Mouse (Mus musculus): ENCODE measurements around the gene Dtymk. TPM values are rescaled to one million over a fixed set of nuclear protein-coding genes. Genes with fewer than 3 reads are reported as not detected.
"Not testable (repeated sequence)": the region's sequence is repeated elsewhere in the genome, so short reads cannot be mapped to it uniquely, and the experiment has no call there.

Dtymk gene
- polyA plus RNA-seq, 1 experiment from 2014 or later: 187 TPM

GRCm38 (mm10) chr1:93800670-93801503 lies 847 bp downstream of the Dtymk start:
- Histone ChIP-seq H3K4me2 (replicated peaks) (peak overlapping the region; percentile 68), H3K27ac (no peak overlapping the region), H3K4me3 (peak overlapping the region; percentile 61), H3K9ac (peak overlapping the region; percentile 67), H3K27me3 (replicated peaks) (no peaks in the 10 kb centered on the region), H3K9me3 (no peaks in the 10 kb centered on the region), H3K4me1 (peaks cover 19% of the 10 kb centered on the region), H3K36me3 (peaks cover 18% of the 10 kb centered on the region)
- no peak for ATAC-seq (ENCODE audit: low FRiP score, low read depth)
- 78% methylated on average over 21 of the region's 21 CpGs for WGBS

- no peak overlapping the region for H3K4me2 ChIP-seq (replicated peaks)
- peaks cover 2% of the 10 kb centered on the region; the same call in 1 of the 2 replicates for H3K4me1 ChIP-seq
- H3K9me3 ChIP-seq: no peaks in the 10 kb centered on the region
- no peak overlapping the region for H3K9ac ChIP-seq
- WGBS: 89% methylated on average over 8 of the region's 8 CpGs
- H3K4me3 ChIP-seq: no peak overlapping the region
- no peak for ATAC-seq (ENCODE audit: low FRiP score, low read depth)
- H3K27me3 ChIP-seq (replicated peaks): no peaks in the 10 kb centered on the region
- no peak overlapping the region for H3K27ac ChIP-seq
- H3K36me3 ChIP-seq: peaks cover 58% of the 10 kb centered on the region
Measured at GRCm38 (mm10) chr1:93795886-93796285, 5.8 kb downstream of the Dtymk start.

GRCm38 (mm10) chr1:93794526-93794925 lies 7.2 kb downstream of the Dtymk start:
- WGBS: 95% methylated on average over 8 of the region's 8 CpGs
- H3K9ac ChIP-seq: no peak overlapping the region
- H3K36me3 ChIP-seq: peaks cover 68% of the 10 kb centered on the region

GRCm38 (mm10) chr1:93786912-93787311 lies 14.8 kb downstream of the Dtymk start:
- Histone ChIP-seq H3K4me1 (no peaks in the 10 kb centered on the region), H3K4me3 (no peak overlapping the region), H3K27ac (no peak overlapping the region), H3K9me3 (no peaks in the 10 kb centered on the region), H3K4me2 (replicated peaks) (no peak overlapping the region), H3K36me3 (peaks cover 95% of the 10 kb centered on the region), H3K27me3 (replicated peaks) (no peaks in the 10 kb centered on the region), H3K9ac (no peak overlapping the region)
- WGBS: 93% methylated on average over 2 of the region's 2 CpGs
- ATAC-seq (ENCODE audit: low FRiP score, low read depth): no peak

More at GRCm38 (mm10) chr1:93794526-93794925, 7.2 kb downstream of the Dtymk start:
- no peaks in the 10 kb centered on the region for H3K9me3 ChIP-seq
- no peaks in the 10 kb centered on the region for H3K4me1 ChIP-seq
- H3K4me2 ChIP-seq (replicated peaks): no peak overlapping the region
- ATAC-seq (ENCODE audit: low FRiP score, low read depth): no peak
- H3K27ac ChIP-seq: no peak overlapping the region
- H3K27me3 ChIP-seq (replicated peaks): no peaks in the 10 kb centered on the region
- H3K4me3 ChIP-seq: no peak overlapping the region

- ATAC-seq (ENCODE audit: low FRiP score, low read depth): no peak
- no peak overlapping the region for H3K27ac ChIP-seq
- no peaks in the 10 kb centered on the region for H3K4me1 ChIP-seq
- WGBS: 92% methylated on average over 5 of the region's 5 CpGs
- H3K4me3 ChIP-seq: no peak overlapping the region
- H3K27me3 ChIP-seq (replicated peaks): no peaks in the 10 kb centered on the region
- H3K4me2 ChIP-seq (replicated peaks): no peak overlapping the region
- H3K9ac ChIP-seq: no peak overlapping the region
- H3K36me3 ChIP-seq: peaks cover 80% of the 10 kb centered on the region
- no peaks in the 10 kb centered on the region for H3K9me3 ChIP-seq
Measured at GRCm38 (mm10) chr1:93776686-93777085, 25.0 kb downstream of the Dtymk start.

- Histone ChIP-seq H3K27ac (no peak overlapping the region), H3K27me3 (replicated peaks) (no peaks in the 10 kb centered on the region), H3K9ac (no peak overlapping the region), H3K9me3 (no peaks in the 10 kb centered on the region), H3K4me1 (no peaks in the 10 kb centered on the region), H3K4me3 (no peak overlapping the region), H3K36me3 (peaks cover 42% of the 10 kb centered on the region), H3K4me2 (replicated peaks) (no peak overlapping the region)
- WGBS: 97% methylated on average over 3 of the region's 3 CpGs
- no peak for ATAC-seq (ENCODE audit: low FRiP score, low read depth)
Measured at GRCm38 (mm10) chr1:93769901-93770300, 31.8 kb downstream of the Dtymk start.

- no peaks in the 10 kb centered on the region for H3K4me1 ChIP-seq
- no peak for ATAC-seq (ENCODE audit: low FRiP score, low read depth)
- H3K36me3 ChIP-seq: peaks cover 20% of the 10 kb centered on the region
- no peak overlapping the region for H3K27ac ChIP-seq
- no peaks in the 10 kb centered on the region for H3K27me3 ChIP-seq (replicated peaks)
- WGBS: 95% methylated on average over 6 of the region's 6 CpGs
- H3K4me3 ChIP-seq: no peak overlapping the region
- no peaks in the 10 kb centered on the region for H3K9me3 ChIP-seq
- no peak overlapping the region for H3K9ac ChIP-seq
- H3K4me2 ChIP-seq (replicated peaks): no peak overlapping the region
Measured at GRCm38 (mm10) chr1:93767600-93767999, 34.1 kb downstream of the Dtymk start.

GRCm38 (mm10) chr1:93764871-93765591 lies 36.7 kb downstream of the Dtymk start:
- ATAC-seq (ENCODE audit: low FRiP score, low read depth): no peak
- 94% methylated on average over 9 of the region's 9 CpGs for WGBS

GRCm38 (mm10) chr1:93763531-93763930 lies 38.2 kb downstream of the Dtymk start:
- ATAC-seq (ENCODE audit: low FRiP score, low read depth); H3K9me3 ChIP-seq; H3K4me2 ChIP-seq (replicated peaks); H3K4me3 ChIP-seq; H3K4me1 ChIP-seq; H3K27me3 ChIP-seq (replicated peaks); H3K36me3 ChIP-seq; H3K27ac ChIP-seq; H3K9ac ChIP-seq: not testable (repeated sequence)
- 93% methylated on average over 3 of the region's 3 CpGs for WGBS

More at GRCm38 (mm10) chr1:93764871-93765591, 36.7 kb downstream of the Dtymk start:
- H3K4me3 ChIP-seq: no peak overlapping the region
- no peaks in the 10 kb centered on the region for H3K27me3 ChIP-seq (replicated peaks)
- H3K27ac ChIP-seq: no peak overlapping the region
- H3K4me1 ChIP-seq: no peaks in the 10 kb centered on the region
- H3K36me3 ChIP-seq: peaks cover 13% of the 10 kb centered on the region
- H3K9ac ChIP-seq: no peak overlapping the region
- H3K9me3 ChIP-seq: no peaks in the 10 kb centered on the region
- H3K4me2 ChIP-seq (replicated peaks): no peak overlapping the region

GRCm38 (mm10) chr1:93760076-93760475 lies 41.7 kb downstream of the Dtymk start:
- Histone ChIP-seq H3K9me3 (no peaks in the 10 kb centered on the region), H3K27me3 (replicated peaks) (no peaks in the 10 kb centered on the region), H3K4me1 (peaks cover 10% of the 10 kb centered on the region), H3K27ac (no peak overlapping the region), H3K4me2 (replicated peaks) (no peak overlapping the region), H3K9ac (no peak overlapping the region), H3K4me3 (no peak overlapping the region), H3K36me3 (no peaks in the 10 kb centered on the region)
- ATAC-seq (ENCODE audit: low FRiP score, low read depth): no peak
- 100% methylated on average over 1 of the region's 1 CpGs for WGBS

- Histone ChIP-seq H3K9ac (no peak overlapping the region), H3K4me3 (no peak overlapping the region), H3K27me3 (replicated peaks) (no peaks in the 10 kb centered on the region), H3K36me3 (no peaks in the 10 kb centered on the region), H3K4me1 (peaks cover 18% of the 10 kb centered on the region), H3K27ac (no peak overlapping the region), H3K4me2 (replicated peaks) (peak overlapping the region; percentile 91; the same call in 1 of the 2 replicates), H3K9me3 (no peaks in the 10 kb centered on the region)
- no peak for ATAC-seq (ENCODE audit: low FRiP score, low read depth)
Measured at GRCm38 (mm10) chr1:93756154-93756553, 45.6 kb downstream of the Dtymk start.

GRCm38 (mm10) chr1:93755618-93756017 lies 46.1 kb downstream of the Dtymk start:
- WGBS: 33% methylated on average over 7 of the region's 7 CpGs
- H3K4me2 ChIP-seq (replicated peaks): peak overlapping the region; percentile 91
- peaks cover 18% of the 10 kb centered on the region for H3K4me1 ChIP-seq
- no peak for ATAC-seq (ENCODE audit: low FRiP score, low read depth)
- no peak overlapping the region for H3K27ac ChIP-seq
- H3K36me3 ChIP-seq: peaks cover under 1% of the 10 kb centered on the region; the same call in 1 of the 2 replicates
- peak overlapping the region; percentile 95 for H3K4me3 ChIP-seq
- H3K9me3 ChIP-seq: no peaks in the 10 kb centered on the region
- no peaks in the 10 kb centered on the region for H3K27me3 ChIP-seq (replicated peaks)
- H3K9ac ChIP-seq: peak overlapping the region; percentile 89
